Mouse (Mus musculus): ENCODE results near the gene F2rl3.
A peak's percentile ranks its signal among the peaks of the same experiment; 100 is the strongest.

The F2rl3 gene

DNA sequence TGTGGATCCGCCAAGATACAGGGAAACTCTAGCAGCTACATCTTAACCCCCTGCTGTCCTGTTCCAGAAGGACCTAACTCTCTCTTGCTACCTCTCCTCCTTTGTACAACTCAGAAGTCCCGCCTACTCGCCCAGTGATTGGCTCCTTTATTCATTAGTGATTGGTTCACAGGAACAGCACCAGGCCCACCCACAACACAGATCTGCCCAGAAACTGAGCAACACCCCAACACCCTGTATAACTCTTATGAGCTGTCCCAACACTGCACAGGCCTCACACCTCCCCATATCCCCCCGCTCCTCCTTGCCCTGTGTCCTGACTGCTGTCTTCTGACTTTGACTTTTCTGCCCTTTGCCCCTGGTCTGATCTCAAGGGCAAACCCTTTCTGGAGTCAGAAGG, 4.0 kb downstream of the F2rl3 start:
- DNase-seq (ENCODE audit: low read depth, low spot score): peak; percentile 74

DNA sequence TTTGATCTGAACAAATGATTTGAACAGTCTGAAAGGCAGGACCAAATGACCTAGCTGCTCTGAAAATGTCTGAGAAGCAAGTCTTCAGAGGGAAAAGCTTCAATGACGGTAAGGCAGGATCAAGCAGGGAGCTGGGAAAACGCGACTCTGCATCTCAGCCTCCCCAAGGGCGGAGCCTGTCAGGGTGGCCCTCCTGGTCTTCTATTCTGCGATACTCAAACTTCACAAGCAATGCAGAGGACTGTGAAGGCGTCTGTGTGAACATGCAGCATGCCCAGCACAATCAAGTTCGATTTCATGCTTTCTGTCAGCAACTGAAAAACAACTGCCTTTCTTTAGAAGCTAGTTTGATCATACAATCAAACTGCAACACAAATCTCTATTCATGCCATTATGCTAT, 5.1 kb downstream of the F2rl3 start:
- DNase-seq (ENCODE audit: low read depth, low spot score): no peak

DNA sequence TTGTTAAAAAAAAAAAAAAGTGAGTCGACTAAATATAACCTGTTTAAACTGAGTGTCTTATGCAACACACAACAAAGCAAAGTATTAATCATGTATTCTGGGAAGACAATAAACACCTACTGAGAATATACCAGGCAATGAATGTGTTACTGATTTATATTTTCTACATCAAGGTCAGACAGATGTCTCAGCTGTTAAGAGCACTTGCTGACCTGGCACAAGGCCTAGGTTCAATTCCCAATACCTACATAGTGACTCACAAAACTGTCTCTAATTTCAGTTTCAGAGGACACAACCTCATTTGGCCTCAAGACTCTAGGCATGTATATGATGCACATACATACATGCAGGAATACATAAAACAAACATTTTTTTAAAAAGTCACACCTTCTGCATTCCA, 16.1 kb downstream of the F2rl3 start:
- DNase-seq (ENCODE audit: low read depth, low spot score): no peak

DNA sequence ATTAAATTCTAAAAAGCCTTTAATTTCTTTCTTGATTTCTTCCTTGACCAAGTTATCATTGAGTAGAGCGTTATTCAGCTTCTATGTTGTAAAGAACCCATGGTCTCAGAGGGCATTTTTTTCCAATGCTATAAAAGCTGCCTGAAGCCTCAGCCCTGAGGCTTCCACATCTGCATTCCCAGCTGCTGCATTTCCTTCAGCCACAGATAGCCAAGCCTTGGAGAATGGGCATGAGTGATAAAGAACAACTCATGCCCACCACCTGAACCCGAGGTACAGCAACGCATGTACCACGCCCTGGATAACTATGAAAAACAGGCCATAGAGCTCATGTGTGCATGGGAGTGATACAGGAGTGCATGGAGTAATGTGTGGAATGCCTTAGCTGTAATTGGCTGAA, 19.0 kb downstream of the F2rl3 start:
- DNase-seq (ENCODE audit: low read depth, low spot score): no peak

DNA sequence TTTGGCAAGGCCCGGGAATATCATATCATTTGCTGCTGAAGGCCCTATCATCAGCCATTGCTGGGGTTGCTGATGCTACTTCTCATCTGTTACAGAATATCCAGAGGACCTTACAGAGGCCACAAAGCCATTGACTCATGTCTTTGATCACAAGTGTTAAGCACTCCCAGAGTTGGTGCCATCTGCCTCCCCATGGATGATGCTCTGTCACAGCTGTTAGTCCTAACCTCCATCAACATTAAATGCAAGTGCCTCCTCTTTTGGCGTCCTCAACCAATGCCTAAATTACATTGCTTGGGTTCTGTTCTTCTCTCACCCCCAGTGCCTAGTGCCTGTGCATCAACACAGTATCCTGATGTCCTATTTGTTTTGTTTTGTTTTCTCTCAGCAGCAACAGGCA, 39.9 kb downstream of the F2rl3 start:
- DNase-seq (ENCODE audit: low read depth, low spot score): no peak

DNA sequence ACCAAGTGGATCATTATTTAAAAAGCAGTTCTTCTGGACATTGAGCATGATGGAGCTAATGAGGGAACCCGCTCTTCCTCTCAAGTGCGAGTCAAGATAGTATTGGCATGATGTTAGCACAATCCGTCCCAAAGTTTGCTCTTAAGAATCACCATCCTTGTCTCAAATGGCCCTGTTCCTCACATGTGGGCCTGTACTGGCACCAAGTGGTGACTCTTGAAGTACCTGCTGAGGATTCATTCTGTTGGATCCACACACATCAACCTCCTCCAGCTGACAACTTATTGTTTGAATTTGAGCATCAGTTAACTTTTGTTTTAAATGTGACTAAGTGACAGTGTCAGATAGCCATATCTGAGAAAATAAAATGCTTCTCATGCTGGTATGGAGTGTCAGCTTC, 51.0 kb downstream of the F2rl3 start:
- no peak for DNase-seq (ENCODE audit: low read depth, low spot score)

Data from ZHBTc4 (cell line).